Mouse (Mus musculus) liver, adult 2 months (tissue): ENCODE data around the gene Tgfb2.

ENCODE experiments used
- CTCF ChIP-seq: fragments of 200-500 bp; IDR thresholded peaks from 2 replicates; pipeline ENCODE4 v1.5.1; 2011; ENCODE audit warnings: low read depth, low read length, control low read depth
- POLR2A ChIP-seq: fragments of 200-500 bp; IDR thresholded peaks from 2 replicates; pipeline ENCODE4 v1.6.1; 2011; ENCODE audit warnings: low read length, control low read depth; ENCODE audit not compliant: insufficient read depth; ENCODE audit errors: extremely low read depth

DNA sequence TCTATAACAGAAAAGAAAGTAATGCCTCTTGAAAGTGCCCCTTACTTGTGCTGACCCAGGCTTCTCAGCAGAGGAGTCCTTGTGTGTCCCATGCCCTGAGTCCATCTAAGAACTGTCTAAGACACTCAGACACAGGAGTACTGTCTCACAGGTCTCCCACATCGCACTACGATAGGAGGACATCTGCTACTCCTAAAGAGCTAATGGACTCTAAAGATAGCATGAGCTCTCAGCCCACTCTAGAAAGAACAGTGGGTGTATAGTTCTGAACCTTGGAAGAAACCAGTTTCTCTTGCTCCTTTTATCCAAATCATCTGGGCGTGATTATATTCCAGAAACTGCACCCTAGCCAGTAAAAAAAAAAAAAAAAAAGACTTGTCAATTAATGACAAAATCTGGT is 97.7 kb downstream of the Tgfb2 start:
- TF ChIP-seq POLR2A = no peak
- TF ChIP-seq CTCF = no peak
